Mouse (Mus musculus) duodenum, adult 2 months (tissue): ENCODE measurements around the gene Colec11. TPM values are rescaled to one million over a fixed set of nuclear protein-coding genes. Genes with fewer than 3 reads are reported as not detected.

Experiments used
- polyA plus RNA-seq: library from polyadenylated mRNA; depleted of rRNA; stranded (reverse); fragments of >200 nt; gene quantifications from 2 replicates; pipeline ENCODE4 v1.2.3, GENCODE M21; 2012; ENCODE audit warnings: low replicate concordance; rRNA removed

Colec11 gene
- 0.17 and 0.37 TPM in 2 replicates for polyA plus RNA-seq

GRCm38 (mm10) chr12:28623195-28623594, at the start of gene Colec11:
Gene Colec11 (minus strand): TSS chr12:28623377.

DNA sequence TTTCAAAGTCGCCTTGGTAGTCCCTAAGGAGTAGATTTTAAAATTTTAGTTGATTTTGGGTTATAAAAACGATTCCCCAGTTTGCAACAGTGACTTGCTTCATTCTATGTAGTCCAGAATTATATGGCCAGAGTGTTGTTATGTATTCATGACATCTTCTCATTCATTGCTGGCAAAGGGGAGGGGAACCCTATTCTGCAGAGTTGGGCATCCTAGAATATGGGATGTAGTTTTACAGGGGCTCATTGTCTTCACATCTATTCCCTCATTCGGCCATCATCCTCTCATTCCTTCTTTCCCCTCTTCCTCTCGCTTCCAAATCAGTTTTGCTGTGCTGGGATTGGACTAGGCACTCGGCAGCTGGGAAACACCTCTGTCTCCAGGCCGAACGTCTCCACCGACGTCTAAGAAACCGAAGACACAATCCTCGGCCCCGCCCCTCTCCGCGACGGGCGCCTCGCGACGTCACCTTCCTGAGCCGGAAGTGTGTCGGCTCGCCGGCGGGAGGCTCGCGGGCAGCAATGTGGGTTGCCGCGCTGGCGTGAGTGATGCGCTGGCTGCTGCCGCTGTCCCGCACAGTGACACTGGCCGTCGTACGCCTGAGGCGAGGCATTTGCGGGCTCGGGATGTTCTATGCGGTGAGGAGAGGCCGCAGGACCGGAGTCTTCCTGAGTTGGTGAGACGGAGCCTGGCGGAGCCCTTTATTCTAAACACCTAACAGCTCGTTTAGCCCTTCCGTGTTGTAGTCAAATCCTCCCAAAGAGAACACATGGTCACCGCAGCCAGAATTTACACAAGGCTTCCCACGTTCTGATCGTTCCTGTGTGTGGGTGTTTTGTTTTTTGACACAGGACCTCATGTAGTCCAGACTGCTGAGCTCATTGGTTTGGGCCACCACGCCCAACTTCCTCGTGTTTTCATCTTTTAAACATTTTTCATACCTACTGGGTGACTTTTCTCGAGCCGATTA, 26.2 kb upstream of the Colec11 start, which contains the start of gene Rnaseh1:
Gene Rnaseh1, plus strand, starts transcription at position 462 of the 970 bp plus-strand sequence.

DNA sequence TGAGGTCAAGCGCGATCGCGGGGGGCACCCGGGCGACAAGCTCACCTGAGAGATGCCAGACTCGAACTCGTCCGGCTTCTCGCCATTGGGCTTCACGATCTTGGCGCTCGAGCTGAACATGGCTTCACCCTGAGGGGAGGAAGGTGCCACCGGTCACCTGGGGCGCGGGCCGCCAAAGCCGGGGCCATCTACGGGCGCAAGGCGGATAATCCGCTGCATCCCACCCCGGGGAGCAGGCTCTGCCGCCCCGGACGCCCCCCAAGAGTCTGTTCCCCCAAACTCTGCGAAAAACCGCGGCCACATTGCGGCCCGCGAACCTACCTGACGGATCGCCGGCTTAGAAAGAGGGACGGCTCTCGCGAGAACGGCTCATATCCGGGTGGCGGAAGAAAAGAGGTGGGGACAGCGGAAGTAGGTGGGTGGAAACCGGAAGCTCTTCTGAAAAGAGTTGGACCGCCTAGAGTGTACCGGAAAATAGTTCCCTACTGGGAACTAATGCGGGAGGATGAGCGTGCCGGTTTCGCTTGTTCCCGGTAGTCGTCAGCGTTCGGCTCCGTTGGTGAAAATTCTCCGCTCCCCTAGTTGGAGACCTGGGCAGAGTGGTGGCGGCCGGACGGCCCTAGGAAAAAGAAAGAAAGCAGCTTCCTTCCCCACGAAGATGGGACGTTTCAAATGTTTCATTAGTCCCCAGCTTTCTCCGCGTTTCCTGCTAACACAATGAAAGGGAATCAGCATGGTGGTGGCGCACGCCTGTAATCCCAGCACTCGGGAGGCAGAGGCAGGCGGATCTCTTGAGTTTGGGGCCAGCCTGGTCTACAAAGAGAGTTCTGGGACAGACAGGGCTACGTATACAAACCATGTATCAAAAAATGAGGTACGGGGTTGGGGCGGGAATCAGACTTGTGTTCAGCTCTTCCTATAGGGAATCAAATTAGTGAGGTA, 12.6 kb upstream of the Colec11 start, which contains the start of gene Rps7:
Gene Rps7, minus strand, starts transcription at position 419 of the 942 bp plus-strand sequence.

GRCm38 (mm10) chr12:28582423-28582822, 40.8 kb downstream of the Colec11 start, which contains the start of gene Allc:
Gene Allc (minus strand): TSS chr12:28582523.

DNA sequence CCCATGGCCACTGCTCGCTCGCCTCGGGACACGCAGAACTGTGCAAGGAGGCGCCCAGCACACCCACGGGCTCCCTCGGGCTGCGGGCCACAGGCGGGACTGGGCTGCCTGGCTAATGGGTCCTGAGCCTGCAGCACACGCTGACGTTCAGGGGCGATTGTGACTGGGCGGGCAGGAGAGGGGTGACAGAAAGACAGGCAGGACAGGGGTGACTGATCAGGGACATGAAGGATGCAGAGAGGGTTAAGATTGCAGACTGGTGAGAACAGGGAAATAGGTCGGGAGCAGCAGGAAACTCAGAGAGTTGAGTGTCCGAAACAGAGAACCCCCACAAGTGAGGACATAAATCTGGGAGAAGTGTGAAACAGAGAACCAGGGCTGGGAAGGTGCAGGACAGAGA, 70.9 kb downstream of the Colec11 start, which contains the start of gene Dcdc2c:
Gene Dcdc2c, minus strand, starts transcription at position 101 of the 400 bp plus-strand sequence.

Other genes starting within 250 kb of the Colec11 start
- not detected in 2 replicates for gene Dcdc2c, start 71.0 kb downstream of the Colec11 start, polyA plus RNA-seq
- gene Allc, start 40.9 kb downstream of the Colec11 start, polyA plus RNA-seq = not detected in 2 replicates
- 67.7 and 104 TPM in 2 replicates for gene Rps7, start 12.6 kb upstream of the Colec11 start, polyA plus RNA-seq
- 2.6 and 4.4 TPM in 2 replicates for gene Rnaseh1, start 26.2 kb upstream of the Colec11 start, polyA plus RNA-seq
- gene Adi1, start 51.9 kb upstream of the Colec11 start, polyA plus RNA-seq = 2.1 and 3.8 TPM in 2 replicates
- 7.9 and 12.7 TPM in 2 replicates for gene Trappc12, start 127.1 kb upstream of the Colec11 start, polyA plus RNA-seq
- gene Eipr1, start 128.4 kb upstream of the Colec11 start, polyA plus RNA-seq = 22.2 and 32.5 TPM in 2 replicates